Mouse (Mus musculus) kidney, adult 11 months (tissue): ENCODE data around the gene Tcea2.

ENCODE experiments used
- DNase-seq: peaks from one replicate; pipeline ENCODE4 v3.0.0; 2022

The Tcea2 gene

DNA sequence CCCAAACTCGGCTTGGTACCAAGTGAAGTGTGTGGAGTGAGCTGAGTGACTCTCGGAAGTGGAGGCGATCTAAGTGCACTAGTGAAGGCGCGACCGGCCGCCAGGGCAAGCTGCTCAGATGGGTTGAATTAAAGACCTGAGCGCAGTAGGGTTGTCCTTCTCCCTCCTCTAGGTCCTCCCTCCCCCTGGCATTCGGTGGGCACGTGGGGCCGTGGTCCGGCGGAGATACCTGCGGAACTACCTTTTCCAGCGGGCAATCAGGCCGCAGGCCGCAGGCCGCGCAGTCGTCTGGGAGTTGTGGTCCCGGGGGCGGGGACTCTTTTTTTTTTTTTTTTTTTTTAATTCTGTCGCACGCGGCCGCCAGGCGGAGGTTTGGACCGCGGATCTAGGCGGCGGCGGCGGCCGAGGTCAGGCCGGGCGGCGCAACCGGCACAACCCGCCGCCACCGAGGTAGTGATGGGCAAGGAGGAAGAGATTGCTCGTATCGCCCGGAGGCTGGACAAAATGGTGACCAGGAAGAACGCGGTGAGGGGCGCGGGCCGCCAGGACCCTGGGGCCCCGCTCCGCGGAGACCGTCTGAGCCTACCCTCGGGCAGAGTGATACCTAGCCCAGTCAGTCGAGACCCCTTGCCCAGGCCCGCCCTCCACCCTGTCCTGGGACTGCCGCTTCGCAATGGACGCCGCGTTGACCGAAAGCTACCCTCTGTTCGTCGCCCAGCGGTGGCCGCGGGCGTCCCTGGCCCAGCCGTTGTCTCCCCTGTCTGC lies at the start of gene Tcea2:
TSS of gene Tcea2 (plus strand) at position 360 of the 765 bp plus-strand sequence.
- DNase-seq: peak; percentile 81

DNA sequence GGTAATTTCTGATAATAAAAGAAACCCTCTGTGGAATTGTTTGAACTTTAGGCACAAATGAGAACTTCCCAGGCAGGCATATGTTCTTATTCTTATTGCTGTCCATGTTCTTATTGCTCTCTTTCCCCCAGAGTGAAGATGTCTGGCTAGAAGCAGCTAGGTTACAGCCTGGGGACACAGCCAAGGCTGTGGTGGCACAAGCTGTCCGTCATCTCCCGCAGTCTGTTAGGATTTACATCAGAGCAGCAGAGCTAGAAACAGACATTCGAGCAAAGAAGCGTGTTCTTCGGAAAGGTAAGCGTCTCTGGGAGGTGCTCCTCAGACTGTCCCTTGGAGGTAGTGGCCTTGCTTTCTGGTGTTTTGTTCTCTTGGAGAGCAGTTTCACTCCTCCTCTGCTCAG lies 47.5 kb upstream of the Tcea2 start:
- no peak for DNase-seq

DNA sequence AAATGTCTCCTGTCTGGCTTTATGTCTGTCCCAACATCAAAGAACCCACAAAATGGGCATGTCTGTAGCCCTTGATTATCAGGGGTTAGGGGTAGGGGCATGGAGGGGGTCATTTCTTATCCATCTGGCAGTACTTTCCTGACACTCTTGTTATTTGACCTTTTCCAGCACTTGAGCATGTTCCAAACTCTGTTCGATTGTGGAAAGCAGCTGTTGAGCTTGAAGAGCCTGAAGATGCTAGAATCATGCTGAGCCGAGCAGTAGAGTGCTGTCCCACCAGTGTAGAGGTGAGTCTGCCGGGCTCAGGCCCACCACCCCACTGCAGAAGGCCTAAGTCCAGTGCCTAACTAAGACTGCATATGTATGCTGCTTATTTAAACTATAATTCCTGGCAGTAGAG lies 44.2 kb upstream of the Tcea2 start:
- no peak for DNase-seq

DNA sequence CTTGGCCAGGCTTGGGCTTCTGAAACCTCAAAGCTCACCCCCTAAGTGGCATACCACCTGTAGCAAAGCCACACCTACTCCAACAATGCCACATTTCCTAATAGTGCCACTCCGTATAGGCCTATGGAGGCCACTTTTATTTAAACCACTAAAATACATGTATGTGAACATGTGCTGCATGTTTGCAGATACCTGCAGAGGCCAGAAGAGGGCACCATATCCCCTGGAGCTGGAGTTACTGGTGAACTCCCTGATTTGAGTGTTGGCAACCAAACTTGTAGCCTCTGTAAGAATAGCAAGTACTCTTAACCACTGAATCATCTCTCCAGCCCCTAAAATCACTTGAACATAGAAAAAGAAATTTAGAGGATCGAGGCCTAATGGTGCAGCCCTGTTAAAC lies 35.7 kb upstream of the Tcea2 start:
- DNase-seq: peak; percentile 22

DNA sequence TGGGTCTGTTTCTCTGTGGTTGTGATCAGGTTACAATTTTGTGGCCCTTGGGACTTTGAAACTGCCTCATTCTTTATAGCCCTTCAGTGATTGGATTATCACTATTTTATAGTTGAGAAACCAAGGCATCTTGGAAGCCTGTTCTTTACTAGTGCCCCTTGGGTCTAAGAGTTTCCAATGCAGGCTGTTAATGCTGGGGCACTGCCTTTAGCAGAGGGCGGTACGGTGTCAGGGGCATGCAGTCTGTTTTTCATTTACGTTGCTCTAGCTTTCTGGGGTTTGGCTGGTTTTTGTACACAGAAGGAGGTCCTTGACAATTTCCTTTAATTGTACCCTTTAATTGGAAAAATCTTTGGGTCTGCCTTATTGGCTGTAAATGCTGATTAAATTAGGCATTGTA lies 34.4 kb upstream of the Tcea2 start:
- no peak for DNase-seq

DNA sequence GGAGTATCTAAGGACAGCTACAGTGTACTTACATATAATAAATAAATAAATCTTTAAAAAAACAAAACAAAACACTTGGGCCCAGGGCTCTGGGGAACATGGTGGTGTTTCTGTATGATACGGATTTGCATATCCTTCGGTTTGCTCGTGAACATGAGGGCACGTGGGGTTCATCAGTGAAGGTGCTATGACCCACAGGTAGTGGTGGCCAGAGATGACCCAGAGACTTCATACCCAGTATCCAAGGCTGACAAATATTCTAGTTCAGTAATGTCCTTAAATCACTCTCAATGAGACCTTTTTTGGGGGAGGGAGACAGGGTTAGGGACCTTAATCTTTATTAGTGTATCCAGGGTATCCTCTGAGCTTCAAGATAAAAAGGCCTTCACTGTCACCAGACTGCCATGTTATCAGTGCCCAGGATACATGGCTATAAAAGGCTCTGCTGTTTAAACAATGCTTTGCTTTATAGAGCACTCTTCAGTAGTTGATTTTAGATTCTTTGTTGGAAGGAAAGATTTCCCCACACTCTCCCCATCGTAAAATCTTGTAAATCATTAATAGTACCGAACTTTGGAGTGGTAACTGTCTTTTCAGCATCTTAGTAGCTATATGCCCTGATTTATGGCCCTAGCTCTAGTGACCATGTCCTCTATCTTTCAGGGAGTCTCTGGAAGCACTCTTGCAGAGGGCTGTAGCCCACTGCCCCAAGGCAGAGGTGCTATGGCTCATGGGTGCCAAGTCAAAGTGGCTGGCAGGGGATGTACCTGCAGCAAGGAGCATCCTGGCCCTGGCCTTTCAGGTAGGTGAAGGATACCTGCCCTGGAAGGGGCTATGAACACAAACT lies 33.3 kb upstream of the Tcea2 start:
- DNase-seq: no peak

DNA sequence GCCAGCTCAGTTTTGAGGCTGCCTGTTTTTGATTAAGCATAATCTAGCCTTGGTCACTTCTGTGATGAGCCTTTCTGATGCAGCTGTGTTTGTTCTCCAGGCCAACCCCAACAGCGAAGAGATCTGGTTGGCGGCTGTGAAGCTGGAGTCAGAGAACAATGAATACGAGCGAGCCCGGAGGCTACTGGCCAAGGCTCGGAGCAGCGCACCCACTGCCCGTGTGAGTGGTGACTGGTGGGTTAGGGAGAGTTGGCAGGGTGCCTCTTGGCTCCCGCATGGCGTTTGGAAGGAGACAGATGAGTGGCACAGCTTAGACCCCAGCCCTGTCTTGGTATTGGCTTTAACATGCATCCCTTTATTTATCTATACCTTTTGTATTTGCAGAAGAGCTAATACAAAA lies 31.2 kb upstream of the Tcea2 start:
- DNase-seq: no peak

DNA sequence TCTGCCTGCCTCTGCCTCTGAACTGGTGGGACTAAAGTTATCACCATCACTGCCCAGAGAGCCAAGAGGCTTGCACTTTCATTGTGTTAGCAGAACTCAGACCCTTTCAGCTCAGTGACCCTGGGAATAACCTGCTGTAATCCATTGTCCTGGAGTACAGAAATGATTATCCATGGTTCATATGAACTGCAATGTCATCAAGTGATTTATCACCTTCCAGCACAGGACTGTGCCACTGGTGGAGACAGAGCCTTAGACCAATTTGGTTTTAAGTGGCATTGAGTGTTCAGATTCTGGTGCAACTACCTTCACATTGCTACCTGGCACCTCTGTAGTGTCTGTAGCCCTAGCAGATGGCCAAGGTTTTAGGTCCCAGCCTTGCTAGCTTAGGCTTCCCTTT lies 27.0 kb upstream of the Tcea2 start:
- DNase-seq: no peak

DNA sequence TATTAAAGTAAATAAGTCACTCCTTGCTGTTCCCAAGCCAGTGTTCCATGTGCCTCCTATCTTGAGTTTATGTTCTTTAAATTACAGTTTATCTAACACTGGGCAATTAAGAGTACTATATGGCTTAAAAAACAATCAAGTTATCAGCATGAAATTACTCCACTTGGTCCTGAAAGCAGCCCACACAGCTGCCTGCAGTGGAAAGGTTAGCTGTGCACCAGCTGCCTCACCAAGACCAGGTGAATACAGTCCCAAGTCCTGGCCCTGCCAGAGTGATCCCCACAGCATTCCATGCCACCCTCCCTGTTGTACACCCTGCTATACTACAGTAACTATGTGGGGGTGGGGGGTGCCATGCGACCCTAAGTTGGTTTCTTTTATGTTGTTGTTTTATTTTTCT lies 26.6 kb upstream of the Tcea2 start:
- no peak for DNase-seq

DNA sequence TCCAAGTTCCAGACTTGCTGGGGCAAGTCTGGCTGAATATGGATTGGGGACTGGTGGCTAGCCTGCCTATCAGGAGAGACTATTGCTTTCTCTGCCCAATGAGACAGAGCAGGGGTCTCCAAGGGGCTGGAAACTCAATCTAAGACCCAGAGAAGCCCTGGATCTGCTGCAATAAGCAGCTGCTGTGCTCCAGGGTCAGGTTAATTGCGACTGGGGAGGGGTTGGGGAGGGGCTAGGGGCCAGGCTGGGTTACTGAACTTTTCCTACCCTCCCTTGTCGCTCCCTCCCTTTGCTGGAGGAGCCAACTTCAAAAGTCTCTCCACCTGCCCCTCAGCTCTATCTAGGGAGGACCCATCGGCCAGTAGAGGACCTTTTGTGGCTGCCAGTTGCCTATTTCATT lies 23.4 kb upstream of the Tcea2 start, which contains the start of gene Gm29797:
TSS of gene Gm29797 (plus strand) at position 301 of the 400 bp plus-strand sequence.
- DNase-seq: no peak

DNA sequence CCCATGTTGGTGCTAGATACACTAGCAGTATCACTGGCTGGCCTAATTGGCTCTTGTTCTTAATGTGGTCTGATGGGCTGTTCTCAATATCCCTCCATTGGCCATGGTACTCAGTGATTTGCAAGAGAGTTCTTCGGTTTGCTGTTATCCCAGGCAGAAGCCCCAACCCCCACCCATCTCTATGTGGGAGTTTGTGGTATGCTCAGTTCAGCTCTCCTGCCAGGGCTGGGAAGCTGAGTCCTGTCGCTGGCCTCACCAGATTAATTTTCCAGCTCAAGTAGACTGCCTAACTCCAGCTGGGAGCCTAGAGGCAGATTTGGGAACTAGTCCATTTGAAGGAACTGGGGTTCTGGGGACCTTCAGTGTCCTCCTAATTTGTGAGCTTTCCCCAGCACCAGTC lies 22.7 kb upstream of the Tcea2 start:
- no peak for DNase-seq

DNA sequence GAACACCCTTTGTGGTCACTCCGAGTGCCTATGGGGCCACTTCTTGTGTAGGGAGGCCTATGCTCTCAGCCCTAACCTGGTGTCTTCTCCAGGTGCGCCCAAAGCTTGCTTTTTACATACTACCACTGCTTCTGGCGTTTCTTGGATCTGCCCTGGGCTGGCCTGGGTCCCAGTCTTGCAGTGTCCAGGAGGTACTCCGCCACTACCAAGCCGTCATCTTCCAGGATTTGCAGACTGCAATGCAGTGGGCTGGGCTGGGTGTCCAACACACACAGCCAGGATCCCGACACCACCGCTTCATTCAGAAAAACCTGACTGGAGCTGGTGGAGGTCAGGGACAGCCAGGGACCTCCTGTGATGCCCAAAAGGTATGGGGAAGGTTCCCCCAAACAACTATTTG lies 21.6 kb upstream of the Tcea2 start:
- DNase-seq: no peak

DNA sequence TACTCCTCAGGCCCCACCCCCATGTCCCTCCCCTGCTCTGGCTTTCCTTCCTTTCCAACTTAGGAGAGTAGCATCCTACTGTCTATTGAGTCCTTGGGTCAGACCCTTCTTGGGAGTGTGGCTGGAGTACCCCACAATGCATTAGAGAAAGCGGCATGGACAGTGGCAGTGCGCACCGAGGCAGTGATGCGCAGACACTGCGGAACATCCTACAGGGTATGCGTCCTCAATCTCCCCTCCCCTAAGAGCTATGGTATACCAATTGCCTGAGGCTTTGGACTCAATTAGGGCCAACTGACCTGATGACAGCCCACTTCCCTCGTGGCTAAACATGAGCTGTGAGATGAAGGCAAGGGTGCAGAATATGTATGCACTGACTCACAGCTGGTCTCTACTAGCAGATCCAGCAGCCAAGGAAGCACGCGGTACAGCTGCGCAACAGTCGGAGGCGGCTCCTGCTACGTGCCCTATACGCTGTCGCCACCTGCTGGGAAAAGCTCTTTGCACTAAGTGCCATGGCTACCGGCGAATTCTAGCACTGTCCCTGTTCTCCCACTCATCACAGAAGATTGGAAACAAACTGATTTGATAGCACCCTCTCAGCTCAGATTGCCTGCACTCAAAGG lies 21.1 kb upstream of the Tcea2 start:
- DNase-seq: peak; percentile 63

DNA sequence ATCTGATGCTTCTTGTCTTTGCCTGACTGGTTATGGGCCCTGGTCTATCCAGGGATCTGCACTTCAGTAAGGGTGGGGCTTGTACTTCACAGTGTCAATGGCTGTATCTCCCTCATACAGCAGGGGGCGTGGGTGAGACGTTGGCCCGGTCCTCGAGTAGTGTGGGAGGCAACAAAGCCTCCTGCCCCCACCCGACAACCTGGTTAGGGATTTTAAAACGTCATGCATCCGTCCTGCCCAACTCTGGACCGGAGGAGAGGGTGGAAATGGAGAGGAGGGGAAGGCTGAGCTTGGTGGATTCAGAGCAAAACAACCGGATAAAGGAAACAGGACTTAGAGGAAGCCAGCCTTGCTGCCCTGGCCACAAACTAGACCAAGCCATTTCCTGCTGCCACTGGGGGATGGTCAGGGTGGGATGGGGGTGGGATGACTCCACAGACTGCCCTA lies 20.5 kb upstream of the Tcea2 start:
- DNase-seq: peak; percentile 86

DNA sequence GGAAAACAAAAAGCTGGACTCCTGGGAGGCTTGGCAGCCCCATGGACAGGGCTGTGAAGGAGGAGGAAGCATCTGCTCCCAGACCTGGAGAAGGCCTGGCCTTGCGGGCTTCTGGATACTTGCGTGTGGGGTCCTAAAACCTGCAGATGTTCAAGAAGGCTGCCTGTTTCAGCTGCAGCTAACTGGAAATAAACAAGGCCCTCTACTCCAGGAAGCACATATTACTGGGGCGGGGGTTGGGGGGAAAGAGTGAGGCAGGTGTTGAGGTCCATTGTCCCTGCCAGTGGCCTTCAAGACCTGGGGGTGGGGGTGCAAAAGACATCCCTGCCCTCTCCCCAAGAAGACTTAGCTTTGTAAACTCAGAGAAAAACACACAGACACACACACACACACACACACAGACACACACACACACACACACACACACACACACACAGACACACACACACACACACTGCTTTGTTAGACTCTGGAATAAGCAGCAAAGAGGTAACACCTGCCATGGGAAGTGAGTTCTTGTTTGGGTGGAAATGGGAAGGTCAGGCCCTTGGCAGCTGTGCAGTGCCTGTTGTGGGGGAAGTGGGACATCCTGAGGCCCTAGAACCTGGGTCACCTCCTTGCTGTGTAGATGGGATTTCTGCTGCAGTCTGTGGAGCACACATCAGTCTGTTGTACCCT lies 17.4 kb upstream of the Tcea2 start:
- no peak for DNase-seq

DNA sequence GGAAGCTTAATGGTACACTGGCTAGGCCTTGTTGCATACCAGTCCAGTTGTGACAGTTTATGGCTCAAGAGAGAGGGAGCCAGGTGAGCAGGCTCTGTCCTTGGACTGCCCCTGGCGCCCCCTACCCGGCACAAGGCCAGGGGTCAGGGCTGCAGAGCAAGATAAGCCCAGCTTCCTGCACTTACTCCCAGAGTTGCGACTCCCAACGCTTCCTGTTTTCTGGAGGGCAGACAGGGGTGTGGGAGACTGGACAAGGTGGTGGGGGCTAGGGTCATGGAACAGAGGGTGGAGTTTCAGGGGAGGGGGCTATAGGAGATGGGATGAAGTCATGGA lies 16.8 kb upstream of the Tcea2 start:
- DNase-seq: peak; percentile 69

DNA sequence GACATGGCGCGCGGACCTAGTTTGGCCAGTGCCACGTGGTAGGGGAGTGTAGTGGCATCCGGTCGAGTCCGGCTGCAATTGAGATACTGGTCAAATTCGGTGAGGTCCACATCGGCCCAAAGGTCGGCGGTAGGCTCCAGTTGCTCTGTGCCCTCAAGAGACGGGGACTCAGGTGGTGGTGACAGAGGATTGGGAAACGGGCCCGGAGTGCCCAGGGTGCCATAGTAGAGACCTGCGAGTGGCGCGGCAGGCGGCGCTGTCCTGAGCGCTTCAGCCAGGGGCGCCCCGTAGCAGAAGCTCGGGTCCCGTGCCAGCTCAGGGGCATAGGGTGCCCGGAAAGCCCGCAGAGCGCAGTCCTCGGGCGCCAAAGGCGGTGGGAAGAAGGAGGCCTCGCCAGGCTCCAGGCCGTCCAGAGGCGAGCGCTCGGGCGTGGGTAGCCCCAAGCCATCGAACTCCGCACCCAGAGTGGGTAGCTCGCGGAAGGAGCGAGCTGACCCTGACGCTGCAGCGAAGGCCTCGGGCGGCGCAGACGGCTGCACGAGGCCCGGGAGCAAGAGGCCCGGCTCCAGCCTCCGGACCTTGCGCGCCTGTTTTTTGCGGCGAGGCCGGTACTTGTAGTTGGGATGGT lies 9.7 kb upstream of the Tcea2 start:
- DNase-seq: no peak

DNA sequence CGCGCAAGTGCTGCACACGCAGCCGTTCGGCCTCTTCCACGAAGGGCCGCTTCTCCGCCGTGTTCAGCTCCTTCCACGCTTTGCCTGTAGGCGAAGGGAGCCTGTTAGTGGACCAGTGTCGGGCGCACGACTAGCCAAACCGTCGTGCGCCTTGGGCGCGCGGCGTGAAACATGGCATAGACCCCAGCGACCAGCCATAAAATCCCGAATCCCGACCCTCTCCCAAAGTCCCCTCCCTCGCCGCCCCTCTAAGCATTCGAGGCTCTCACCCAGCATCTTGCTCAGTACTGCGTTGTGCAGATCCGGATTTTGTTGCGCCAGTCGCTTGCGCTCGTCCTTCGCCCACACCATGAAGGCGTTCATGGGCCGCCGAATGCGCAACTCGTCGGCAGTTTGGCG lies 9.2 kb upstream of the Tcea2 start:
- DNase-seq: no peak

DNA sequence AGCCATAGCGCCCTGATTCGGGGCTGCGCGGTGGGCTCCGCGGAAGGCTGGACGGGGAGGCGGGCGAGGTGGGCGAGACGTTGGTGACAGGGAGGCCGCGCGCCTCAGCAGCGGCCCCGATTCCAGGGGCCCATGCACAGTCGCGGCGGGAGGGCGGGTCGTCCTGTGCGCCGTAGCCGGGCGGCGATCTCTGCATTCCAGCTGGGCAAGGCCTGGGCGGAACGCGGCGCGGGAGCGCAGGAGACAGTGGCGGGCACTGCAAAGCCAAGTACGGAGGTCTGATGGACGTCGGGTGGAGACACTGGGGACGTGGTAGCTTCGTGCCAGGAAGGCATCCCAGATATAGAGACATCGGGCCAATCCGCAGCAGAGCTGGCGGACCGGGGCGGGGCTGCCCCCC lies 8.8 kb upstream of the Tcea2 start, which contains the start of gene Sox18:
TSS of gene Sox18 (minus strand) at position 315 of the 400 bp plus-strand sequence.
- DNase-seq: peak; percentile 60

DNA sequence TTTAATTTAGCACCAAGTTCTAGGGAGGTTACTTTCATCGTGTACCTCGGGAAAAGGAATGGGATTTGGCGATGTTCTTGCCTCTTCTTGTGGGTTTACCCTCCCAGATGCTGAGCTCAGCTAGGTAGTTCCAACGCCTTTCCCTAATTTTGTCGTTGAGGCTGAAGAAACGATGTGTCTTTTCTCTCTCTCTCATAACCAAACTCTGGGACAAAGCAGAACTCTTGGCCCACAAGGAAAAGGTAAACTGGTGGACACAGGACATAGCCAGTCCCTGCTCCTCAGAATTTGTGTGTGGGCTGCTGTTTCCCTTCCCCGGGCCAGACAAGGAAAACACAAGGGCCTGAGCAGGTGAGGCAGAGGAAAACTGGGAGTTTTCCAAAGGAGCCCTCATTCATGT lies 8.1 kb upstream of the Tcea2 start:
- DNase-seq: no peak

DNA sequence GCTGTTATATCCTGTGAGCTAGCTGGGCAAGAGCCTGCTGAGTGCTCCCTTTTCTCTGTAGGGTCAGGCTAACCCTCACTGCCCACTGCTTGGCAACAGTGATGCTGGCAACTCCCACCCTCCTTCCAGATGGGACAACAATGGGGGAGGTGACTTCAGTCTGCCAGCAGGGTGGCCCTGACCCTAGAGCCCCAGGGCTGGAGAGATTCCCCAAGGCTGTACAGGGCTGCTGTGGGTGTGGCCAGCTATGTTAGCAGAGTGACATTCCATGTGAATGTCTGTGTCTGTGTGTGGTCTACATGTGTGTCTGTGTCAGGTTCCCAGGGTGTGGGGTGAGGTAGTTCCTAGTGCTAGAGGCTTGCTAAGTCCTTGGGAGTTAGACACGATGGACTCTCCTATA lies 6.6 kb upstream of the Tcea2 start:
- DNase-seq: no peak

DNA sequence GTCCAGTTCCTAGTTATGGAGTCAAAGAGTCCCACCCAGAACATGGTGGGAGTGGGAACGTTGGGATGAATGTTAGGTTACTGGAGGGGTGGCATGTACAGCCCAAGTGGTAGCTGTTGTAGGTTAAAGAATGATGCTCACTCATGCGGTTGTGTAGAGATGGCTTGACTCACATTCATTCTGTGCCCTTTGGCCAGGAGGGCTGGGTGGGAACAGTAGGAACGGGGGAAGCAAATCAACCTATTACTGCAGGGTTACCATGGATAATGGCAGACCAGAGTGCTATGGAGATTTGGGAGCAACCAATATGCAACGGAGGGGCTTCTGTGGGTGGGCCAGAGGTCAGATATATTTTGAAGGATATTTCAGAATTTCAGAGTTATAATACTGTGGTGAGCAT lies 5.2 kb upstream of the Tcea2 start:
- no peak for DNase-seq

DNA sequence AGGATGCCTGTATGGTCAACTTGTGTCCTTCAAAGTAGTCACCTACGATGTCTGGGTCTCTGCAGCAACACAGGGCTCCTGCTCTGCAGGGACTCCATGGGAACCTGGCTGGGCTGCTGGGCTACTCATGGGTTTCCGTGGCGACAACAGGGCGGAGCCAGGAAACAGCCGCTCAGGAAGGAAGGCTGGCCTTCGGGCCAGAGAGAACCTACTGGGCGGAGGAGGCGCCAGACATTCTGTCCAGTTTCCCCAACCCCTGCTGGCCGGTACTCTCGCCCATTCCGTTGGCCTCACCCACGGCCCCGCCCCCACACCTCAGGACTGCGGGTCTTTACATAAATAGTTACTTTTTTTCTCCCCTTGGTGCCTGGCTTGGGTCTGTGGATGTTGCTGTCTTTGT lies 4.7 kb upstream of the Tcea2 start:
- DNase-seq: peak; percentile 87
